Mouse (Mus musculus) testis, adult 2 months (tissue): ENCODE data around the gene Sf3b2.

Experiments
- CTCF ChIP-seq: fragments of 200-500 bp; IDR thresholded peaks from 2 replicates; pipeline ENCODE4 v1.5.1; 2012; ENCODE audit warnings: low read depth, mild to moderate bottlenecking, inconsistent platforms, low read length, moderate library complexity; ENCODE audit not compliant: control insufficient read depth, insufficient read depth, insufficient replicate concordance
- POLR2A ChIP-seq: fragments of 200-500 bp; IDR thresholded peaks from 2 replicates; pipeline ENCODE4 v1.6.1; 2012; ENCODE audit warnings: low read depth, mild to moderate bottlenecking, inconsistent platforms, low read length, moderate library complexity; ENCODE audit not compliant: control insufficient read depth

DNA sequence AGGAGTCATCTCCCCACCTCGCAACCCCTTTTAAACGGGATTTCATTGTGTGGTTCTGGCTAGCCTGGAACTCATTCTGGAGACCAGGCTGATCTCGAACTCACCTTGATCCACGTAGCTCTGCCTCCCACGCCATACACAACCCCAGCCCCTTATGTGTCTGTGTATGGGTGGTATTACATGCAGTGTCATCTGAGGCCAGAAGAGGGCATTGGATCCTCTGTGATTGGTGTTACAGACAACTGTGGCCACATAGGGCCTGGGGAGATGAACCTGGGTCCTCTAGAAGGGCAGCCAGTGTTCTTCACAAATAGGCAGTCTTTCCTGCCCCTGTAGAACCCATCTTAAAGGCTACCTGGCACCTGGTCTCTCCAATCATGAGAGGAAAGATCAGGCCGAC is 11.0 kb upstream of the Sf3b2 start:
- TF ChIP-seq POLR2A (no peak), CTCF (no peak)
